Mouse (Mus musculus): Measurements from ENCODE around the gene Dnaic1.

Gene Dnaic1

GRCm38 (mm10) chr4:41573492-41573891 lies 3.9 kb downstream of the Dnaic1 start:
- no peak for DNase-seq

DNA sequence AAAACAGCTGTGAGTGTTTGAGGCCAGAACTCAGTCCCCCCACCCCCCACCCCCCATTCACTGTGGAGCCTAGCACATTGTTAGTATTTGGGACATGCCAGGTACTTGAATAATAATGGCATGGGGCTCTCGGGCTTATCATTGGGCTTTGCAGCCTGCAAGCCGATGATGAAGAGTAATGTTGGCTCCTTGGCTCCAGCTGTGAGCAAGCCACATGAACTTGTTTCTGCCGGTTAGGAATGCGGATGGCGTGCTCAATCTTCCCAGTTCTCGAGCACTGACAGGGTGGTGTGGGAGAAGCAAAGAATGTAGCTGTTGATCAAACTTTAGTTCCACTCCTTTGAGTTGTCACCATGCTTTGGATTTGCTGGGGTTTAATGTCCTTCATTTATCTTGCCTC lies 6.3 kb downstream of the Dnaic1 start:
- no peak for DNase-seq

- DNase-seq, result no peak
Observed at GRCm38 (mm10) chr4:41583353-41583752, 13.8 kb downstream of the Dnaic1 start.

DNA sequence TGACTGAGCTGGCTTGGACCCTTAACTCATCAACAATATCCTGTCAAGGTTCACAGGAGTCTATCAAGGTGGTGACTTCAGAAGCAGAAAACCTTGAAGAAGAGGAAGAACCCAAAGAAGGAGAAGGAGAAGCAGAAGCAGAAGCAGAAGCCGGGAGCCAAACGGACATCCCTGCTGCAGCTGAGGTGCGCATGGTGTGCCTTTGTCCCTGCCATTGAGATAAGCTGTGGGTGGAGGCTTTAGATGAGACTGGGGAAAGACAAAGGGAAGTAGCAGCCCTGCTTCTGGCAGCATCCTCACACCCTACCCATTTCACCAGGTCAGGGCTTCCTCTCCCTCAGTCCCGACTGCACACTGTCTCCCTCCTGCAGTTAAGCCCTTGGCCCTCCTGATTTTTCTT lies 33.2 kb downstream of the Dnaic1 start:
- DNase-seq, result no peak

- no peak for DNase-seq
Observed at GRCm38 (mm10) chr4:41604476-41605396, 35.2 kb downstream of the Dnaic1 start.

- peak; percentile 78 for DNase-seq
Observed at GRCm38 (mm10) chr4:41606784-41607183, 37.2 kb downstream of the Dnaic1 start.

- no peak for DNase-seq
Observed at GRCm38 (mm10) chr4:41609681-41610593, 40.4 kb downstream of the Dnaic1 start.

GRCm38 (mm10) chr4:41610594-41610980 lies 41.0 kb downstream of the Dnaic1 start:
- peak; percentile 18 for DNase-seq

DNA sequence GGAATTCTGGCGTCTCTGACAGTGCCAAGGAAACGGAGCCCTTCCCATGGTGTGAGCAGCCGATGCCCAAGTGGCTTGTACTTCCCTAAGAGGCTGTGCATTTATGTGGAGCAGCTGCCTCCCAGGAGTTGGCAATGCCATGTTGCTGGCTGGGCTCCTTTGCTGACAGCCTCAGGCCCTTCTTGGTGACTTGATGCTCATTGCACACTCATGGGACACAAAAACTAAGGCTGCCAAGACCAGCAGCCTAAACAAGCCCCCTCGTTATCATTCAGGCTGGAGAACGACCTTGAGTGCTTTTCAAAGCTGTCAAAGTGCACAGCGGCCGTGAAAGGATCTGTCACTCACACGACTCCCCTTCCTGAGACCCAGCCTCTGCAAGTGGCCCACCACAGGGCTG lies 42.6 kb downstream of the Dnaic1 start:
- no peak for DNase-seq

DNA sequence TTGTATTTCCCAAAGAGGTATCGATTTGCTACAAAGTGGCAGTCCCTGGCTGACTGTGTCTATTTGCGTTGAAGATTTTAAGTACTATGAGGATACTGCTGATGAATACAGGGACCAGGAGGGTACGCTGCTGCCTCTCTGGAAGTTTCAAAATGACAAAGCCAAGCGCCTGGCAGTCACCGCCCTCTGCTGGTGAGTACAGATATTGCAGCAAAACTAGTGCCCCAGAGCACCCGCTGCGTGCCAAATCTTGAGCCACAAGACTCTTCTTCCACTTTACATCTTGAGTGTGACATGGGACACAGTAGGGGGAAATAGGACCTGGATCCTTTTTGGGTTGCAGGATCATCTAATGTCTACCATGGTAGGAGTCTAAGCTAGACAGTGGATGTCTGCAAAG lies 44.6 kb downstream of the Dnaic1 start:
- DNase-seq, result peak; percentile 90

DNA sequence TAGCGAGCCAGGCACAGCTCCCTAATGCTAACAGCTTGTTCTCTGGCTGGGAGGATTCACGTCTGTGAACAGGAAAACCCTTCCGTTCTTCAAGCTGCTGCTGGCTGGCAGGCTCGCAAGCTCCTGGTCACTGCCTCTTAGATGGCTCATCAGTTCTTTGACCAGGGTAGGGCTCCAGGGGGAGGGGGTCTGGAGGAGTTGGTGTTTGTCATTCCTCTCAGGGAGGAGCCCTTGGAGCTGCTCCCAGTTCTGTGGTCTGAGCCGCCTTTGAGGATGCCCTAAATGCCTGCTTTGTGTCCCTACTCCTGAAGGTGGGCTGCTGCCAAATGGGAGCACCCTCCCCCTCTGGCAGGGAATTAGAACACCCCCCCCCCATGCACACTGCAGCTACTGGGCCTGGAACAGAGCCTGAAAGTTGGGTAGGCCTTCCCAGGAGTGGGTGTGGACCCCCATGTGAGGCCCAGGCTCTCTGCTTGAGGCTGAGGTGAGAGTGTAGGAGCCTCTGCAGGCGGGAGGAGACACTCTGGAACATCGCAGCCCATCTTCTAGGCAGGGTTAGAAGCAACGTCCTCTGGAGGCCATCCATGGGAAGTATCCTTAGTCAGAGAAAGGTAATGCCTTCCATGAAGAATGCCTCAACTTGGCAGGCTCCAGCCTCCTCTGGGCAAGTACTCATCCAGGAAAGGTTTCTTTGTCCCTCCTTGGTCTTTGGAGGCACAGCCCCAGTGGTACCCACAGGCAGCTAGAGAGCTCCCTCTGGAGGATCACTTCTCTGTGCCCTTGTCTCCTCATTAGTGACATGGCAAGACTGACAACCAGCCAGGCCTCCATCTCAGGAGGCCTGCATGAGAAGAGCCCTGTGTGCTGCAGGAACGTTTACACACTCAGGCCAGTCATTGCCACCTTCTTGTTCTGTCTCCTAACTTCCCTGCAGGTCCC lies 46.4 kb downstream of the Dnaic1 start:
- DNase-seq, result peak; percentile 23

GRCm38 (mm10) chr4:41618916-41619746 lies 49.6 kb downstream of the Dnaic1 start:
- DNase-seq, result no peak

- DNase-seq, result no peak
Observed at GRCm38 (mm10) chr4:41622071-41622470, 52.5 kb downstream of the Dnaic1 start.

DNA sequence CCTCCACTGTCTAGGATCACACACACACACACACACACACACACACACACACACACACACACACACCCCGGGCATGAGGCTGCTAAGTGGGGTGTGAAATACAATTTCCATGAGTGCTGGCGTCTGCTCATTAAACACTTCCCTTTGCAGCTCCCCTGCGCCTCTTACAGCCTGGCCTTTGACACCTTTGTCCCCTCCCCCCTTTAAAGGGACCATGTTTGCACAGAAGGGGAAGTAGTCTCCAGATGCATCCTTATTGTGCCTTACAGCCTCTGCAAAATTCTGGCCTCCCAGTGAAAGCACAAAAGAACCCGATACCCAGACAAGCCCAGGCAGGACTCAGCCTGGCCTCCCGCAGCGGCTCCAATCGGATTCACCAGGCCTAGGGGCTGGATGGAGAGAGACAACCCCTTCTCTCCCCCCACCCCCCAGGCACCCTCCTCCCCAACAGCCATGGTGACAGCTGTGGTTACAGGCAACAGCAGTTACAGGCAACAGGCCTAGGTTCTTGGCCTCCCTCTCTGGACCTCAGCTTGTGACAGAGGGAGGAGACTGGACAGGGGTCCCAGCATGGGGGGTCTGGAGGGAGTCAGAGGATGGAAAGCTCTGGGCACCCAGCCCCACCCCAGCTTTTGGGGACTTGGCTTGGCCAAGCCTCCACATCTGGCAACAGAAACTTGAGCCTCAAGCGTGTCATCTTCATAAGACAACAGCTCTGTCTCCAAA lies 58.8 kb downstream of the Dnaic1 start:
- peak; percentile 18 for DNase-seq

GRCm38 (mm10) chr4:41630196-41630595 lies 60.6 kb downstream of the Dnaic1 start:
- DNase-seq, result no peak

GRCm38 (mm10) chr4:41631390-41631789 lies 61.8 kb downstream of the Dnaic1 start:
- DNase-seq, result peak; percentile 36

GRCm38 (mm10) chr4:41633001-41633400 lies 63.4 kb downstream of the Dnaic1 start:
- DNase-seq, result no peak

DNA sequence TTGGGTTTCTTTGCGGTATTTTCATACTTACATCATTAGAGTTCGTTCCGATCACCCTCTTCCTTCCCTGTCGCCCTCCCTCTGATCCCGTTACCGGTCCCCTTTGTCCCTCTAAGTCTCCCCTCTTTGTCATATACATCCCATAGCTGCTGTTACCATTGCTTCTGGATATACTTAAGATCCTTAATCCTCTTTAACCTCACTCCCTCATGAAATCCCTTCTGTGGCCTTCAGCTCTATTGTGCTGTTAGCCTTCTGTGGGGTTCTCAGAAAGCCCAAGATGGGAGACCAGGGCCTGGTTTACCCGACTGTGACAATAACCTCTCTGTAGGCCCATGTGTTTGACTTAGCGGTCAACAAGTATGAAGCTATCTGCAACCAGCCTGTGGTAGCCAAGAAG lies 65.1 kb downstream of the Dnaic1 start:
- no peak for DNase-seq

DNA sequence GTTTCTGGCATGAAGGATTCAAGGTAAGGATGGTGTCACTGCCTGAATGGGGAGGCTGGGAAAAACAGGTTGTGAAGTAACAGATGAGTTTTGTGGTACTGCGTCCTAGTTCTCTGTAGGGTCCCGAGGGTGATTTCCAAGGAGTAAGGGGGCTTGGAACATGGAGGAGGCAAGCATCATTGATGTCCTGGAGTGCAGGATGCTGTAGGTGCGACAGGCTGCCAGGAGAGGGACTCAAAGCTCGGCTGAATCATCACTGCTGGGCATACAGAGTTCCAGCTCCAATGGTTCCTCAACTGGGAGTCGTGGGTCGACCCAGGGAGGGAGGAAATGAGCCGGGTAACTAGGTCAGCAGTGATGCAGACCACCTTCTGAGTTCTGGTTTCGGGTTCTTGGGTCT lies 65.6 kb downstream of the Dnaic1 start:
- no peak for DNase-seq

DNA sequence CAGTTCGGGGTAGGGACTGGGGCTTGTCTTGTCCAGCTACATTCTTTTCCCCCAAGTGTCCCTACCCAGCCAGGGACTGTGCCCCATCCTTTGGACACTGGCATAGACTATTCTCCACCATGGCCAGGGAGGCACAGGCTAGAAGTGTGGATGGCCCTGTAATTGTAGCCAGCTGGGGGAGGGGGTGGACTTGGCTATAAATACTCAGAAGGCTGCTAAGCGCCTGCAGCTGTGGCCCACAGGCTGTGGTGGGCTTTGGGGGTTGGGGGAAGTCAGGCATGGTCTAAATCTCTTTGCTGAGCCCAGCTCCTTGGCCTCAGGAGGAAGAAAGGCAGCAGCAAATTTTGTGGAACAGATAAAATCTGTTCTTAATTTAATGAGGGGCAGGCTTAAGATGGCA lies 66.3 kb downstream of the Dnaic1 start:
- no peak for DNase-seq

DNA sequence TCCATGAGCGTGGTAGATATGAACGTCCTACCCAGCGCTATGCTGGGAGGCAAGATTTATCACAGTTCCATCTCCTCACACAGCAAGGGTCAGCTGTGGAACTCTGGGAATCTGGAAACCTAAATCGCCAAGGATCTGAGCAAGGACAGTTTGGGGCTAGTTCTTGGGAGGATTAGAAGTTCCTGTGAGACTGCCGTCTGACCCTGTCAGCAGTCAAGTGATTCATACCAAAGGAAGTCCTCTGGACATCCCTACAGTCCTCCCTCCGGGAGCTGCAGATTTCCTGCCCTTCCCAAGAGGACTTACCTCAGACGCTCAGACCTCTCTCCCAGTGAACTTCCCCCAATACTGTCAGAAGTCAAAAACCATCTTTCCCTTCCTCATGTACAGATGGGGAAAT lies 66.8 kb downstream of the Dnaic1 start:
- DNase-seq, result no peak
